Mouse (Mus musculus) gastrocnemius, postnatal 25 days (tissue): ENCODE measurements around the gene Habp4. TPM values are rescaled to one million over a fixed set of nuclear protein-coding genes. Genes with fewer than 3 reads are reported as not detected.

Source experiments
- DNase-seq: peaks from one replicate; pipeline ENCODE4 v3.0.0; 2022
- total RNA-seq, 2 experiments: library from RNA; stranded (reverse); gene quantifications; 1 replicate in 1 of 2; 2 replicates in 1 of 2; pipeline ENCODE4 v1.2.3; 2021

Habp4 gene
- total RNA-seq, 2 experiments from 2014 or later = 24.6 to 25.2 TPM

DNA sequence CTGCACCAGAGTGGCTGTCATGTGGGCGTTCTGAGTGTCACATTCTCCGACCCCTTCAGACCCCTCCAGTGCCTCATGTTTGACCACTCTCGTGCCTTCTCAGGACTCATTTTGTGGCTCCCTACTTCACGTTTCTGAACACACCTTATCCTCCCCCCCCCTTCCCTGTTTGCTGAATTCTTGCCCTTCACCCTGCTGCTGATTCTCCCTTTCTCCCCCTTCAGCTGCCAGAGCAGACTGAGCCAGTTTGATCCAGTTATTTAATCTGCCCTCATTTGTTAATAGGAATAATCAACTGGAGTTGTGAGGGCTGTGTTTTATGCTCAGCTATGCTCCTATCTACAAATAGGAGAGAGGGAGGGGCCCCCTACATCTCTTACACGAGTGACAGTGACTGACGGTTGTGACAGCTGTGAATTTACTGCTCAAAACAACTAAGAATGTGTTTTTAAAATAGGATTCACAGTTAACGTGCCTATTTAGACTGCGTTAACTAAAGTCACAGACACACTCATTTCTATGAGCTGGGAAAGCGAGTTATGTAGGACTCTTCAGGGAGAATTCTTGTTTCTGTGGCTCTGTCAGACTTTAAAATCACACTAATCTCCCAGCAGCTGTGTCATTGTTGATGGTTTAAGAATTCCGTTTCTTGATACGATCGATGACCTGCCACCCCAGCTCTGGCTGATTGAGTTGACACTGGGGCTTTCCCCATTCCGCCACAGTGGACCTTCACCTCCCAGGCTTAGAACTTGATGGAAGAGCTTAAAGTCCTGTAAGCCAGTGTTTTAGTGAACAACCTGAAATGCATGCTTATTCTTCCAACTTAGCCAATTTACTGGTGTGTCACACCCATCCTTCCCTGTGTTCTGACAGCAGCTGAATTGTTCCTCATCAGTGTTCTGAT is 17.4 kb downstream of the Habp4 start:
- DNase-seq = no peak

DNA sequence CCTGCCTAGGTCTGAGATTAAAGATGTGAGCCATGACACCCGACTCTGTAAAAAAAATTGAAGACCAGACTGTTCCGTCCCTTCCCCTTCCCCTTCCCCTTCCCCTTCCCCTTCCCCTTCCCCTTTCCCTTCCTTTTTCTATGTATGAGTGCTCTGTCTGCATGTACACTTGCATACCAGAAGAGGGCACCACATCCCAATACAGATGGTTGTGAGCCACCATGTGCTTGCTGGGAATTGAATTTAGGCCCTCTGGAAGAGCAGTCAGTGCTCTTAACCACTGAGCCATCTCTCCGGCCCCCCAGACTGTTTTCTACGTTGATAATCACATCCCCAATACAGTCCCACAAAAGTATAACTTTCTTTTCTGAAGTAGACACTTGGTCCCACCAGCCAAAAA is 18.7 kb downstream of the Habp4 start:
- DNase-seq = no peak

DNA sequence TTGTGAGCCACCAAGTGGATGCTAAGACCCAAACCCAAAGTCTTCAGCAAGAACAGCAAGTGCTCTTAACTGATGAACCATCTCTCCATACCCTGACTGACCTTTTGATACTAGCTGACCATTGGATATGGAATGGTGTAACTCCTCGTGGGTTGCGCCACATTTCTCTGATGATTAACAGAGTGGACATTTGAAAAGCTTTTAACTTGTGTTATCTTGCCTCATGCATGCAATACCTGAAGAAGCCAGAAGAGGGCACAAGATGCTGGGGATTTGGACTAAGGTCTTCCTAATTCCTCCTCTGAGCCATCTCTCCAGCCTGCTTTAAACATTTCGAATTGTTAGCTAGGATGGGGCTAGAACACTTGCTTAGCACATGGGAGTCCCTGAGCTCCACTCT is 19.3 kb downstream of the Habp4 start:
- no peak for DNase-seq

DNA sequence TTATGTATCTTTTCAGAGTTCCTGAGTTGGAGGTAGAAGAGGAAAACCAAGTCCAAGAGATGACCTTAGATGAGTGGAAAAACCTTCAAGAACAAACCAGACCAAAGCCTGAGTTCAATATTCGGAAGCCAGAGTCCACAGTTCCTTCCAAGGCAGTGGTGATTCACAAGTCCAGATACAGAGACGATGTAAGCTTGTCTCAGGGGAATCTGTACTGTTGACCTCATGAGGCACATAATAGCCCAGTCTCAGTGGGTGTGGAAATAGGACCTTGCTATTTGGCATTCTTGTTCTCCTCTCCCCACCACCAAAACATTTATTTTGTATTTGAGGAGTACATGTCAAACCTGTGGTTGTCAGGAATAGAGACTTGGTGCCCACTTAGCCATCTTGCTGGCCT is 20.5 kb downstream of the Habp4 start:
- no peak for DNase-seq

GRCm38 (mm10) chr13:64183583-64183982 is 22.0 kb downstream of the Habp4 start:
- DNase-seq = no peak

DNA sequence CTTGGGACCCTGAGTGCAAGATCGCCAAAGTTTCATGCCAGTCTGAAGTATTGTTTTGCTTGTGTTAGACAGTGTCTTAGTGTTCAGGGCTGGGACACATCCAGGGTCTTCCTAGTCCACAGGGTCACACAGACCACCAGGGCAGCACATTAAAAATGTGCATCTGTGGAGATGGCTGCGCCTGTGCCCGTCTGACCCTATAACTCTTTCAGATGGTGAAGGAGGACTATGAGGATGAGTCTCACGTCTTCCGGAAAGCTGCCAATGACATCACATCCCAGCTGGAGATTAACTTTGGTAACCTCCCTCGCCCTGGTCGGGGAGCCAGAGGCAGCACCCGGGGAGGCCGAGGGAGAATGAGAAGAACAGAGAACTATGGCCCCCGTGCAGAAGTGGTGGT is 22.7 kb downstream of the Habp4 start:
- no peak for DNase-seq

DNA sequence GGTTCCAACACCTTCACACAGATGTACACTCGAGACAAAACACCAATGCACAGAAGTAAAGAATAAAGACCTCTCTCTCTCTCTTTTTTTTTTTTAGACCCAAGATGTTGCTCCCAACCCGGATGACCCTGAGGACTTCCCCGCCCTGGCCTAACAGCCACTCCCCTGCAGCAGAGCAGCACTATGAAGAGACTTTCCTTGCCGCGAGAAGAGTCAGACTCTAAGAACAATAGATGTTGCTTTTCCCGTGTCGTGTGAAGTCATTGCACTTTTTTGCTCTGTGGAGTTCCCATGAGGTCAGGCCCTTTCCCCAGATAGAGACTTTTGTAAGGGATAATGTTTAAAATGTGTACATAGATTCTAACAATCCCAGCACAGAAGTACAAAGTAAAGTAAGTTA is 23.6 kb downstream of the Habp4 start:
- DNase-seq = no peak

GRCm38 (mm10) chr13:64185586-64185985 is 24.0 kb downstream of the Habp4 start:
- DNase-seq = no peak

GRCm38 (mm10) chr13:64186516-64186915 is 24.9 kb downstream of the Habp4 start:
- DNase-seq = no peak

DNA sequence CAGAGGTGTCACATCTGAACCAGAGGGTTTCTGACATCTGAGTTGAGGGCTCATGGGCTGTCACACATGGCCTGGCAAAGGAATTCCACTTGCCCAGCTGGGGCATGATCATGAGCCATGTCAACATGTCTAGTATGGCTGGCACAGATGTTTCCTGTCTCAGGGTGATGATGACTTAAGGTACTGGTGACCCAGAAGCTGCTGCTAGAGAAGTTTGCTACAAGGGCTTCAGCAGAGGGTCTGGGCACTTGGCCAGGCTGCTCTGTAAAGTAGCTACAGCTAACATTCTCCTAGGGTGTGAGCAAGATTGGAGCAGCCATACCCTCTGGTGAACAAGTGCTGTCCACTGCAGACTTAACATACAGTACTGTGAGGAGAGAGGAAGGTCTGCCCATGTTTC is 25.4 kb downstream of the Habp4 start:
- DNase-seq = no peak

- no peak for DNase-seq
These were observed 36.3 kb downstream of the Habp4 start for GRCm38 (mm10) chr13:64197899-64198298.

DNA sequence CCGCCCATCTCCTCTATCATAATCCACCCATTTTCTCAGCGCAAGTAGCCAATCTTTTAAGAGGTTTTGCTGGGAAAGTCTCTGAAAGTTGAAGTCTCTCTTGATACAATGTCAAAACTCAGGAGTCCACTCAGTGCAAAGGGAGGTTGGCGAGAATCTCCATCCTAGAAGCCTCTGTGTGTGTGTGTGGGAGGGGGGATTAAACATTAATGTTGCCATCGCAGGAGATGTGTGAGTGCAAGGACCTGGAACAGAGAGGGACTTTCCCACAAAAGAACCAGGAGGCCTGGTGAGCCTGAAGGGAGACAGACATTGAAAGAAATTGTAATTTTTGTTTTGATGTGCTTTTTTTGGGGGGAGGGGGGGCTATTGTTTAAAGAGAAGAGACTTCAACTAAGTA is 36.7 kb downstream of the Habp4 start:
- no peak for DNase-seq

- DNase-seq = no peak
These were observed 39.3 kb downstream of the Habp4 start for GRCm38 (mm10) chr13:64200911-64201310.

- no peak for DNase-seq
These were observed 43.1 kb downstream of the Habp4 start for GRCm38 (mm10) chr13:64204726-64205125.

GRCm38 (mm10) chr13:64205186-64205585 is 43.6 kb downstream of the Habp4 start:
- no peak for DNase-seq

- no peak for DNase-seq
These were observed 46.5 kb downstream of the Habp4 start for GRCm38 (mm10) chr13:64208146-64208545.

DNA sequence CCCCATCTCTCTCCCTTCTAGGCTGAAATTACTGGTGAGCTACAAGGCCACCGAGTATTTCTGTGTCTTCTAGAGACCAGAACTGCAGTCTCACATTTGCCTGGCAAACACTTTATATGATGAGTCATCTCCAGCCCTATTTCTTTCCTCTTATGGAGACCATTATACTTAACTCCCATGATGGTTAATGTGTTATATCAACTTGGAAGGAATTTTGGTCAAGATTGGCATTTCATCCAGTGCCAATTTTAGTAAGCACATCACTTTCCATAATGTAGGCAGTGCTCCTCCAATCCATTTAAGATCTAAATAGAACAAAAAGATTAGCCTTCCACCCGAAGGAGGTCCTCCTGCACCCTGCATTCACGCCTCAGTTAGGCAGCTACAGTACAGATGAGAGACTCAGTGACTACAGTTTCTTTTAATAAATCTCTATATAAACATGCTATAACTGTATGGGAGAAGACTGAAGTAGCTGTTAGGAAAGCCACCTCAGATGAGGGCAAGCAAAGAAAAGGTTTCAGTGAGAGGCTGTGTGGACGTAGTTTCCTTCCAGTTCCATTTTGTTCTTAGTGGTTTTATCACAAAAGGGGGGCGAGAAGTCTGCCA is 50.5 kb downstream of the Habp4 start:
- no peak for DNase-seq

GRCm38 (mm10) chr13:64214891-64215290 is 53.3 kb downstream of the Habp4 start:
- DNase-seq = no peak

GRCm38 (mm10) chr13:64225738-64226137 is 64.1 kb downstream of the Habp4 start:
- no peak for DNase-seq

- DNase-seq = no peak
These were observed 65.1 kb downstream of the Habp4 start for GRCm38 (mm10) chr13:64226725-64227124.

DNA sequence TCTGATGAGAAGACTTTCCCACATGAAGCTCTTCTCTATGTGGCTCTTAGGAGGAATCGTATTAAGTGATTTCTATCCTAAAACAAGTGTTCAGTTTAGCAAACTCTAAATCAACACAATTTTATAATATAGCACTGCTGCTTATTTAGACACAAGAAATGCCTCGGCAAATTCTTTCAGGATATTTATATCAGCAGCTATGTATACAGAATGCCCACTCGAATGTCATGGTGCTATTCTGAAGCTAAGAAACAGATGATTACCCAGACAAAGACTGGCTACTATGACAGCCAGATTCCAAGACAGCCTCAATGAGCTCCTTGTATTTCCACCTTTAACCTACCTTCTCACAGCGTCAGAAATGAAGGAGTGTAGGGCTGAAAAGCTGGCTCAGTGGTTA is 71.5 kb downstream of the Habp4 start:
- no peak for DNase-seq

DNA sequence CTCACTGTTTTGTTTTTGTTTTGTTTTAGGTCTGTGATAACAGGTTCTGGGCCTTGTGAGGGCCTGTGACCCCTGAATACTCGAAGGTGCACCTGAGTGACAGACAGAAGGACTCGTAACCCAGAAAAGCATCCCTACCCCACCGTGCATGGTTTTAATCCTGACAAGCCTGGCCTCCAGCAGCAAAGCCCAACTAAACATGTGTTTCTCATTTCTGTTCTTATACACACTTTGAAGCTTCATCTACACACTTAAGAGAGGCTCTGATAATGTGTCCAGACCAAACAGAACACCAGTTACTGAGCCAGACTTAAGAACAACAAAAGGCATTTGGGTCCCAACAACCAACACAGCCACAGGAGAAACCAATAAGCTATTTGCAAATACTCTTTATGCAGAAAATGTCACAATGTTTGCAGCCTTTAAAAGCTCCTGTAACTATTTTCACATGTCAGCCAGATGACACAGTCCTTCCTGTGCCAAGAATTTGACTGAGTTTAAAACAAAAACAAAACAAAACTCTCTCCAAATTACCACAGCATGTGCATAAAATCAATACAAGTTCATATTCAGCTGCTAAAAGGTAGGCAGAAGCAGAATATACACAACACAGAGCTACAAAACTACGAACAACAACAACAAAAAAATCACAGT is 73.6 kb downstream of the Habp4 start:
- no peak for DNase-seq

GRCm38 (mm10) chr13:64235777-64236176 is 74.2 kb downstream of the Habp4 start:
- no peak for DNase-seq
